ENCODE assay signal across 7 mouse cellular contexts in the genomic region with DNA sequence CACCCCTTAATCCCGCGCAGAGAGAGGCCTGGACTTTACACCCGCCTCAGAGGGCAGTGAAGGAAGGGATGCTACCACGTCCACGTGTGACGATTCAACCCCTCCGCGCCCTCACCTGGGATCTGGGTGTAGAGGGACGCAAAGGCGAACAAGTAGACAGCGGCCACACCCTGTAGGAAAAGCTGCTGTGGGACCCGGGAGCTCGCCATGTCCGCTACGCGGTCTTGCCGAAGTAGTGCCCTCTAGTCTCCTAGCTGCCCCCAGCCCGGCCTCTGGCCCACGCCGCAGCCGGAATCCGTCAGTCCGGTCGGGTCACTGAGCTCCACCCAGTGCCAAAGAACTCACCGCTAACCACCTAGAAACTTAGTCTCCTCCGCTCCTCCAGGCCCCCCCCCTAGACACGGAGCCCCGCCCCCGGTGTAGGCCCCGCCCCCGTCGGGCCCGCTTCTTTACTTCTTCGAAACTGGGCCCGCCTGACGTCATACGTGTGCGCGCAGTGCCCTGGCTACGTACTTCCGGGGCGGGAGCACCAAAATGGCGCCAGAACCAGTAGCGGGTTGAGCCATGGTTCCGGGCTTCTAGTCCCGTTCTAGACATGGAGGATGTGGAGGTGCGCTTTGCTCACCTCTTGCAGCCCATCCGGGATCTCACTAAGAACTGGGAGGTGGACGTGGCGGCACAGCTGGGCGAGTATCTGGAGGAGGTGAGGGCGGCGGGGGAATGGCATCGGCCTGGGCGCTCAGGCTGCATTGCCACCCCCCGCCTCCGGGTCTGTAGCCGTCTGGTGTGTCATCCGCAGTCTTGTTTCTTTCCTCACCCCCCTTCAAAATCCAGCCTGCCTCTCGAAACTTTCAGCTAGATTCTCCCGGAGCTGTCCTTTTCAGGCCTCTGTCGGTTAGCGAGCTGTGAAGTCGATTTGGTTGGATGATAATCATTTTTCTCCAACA. TPM values are rescaled to one million over a fixed set of nuclear protein-coding genes. Genes with fewer than 3 reads are reported as not detected.
A peak's percentile ranks its signal among the peaks of the same experiment; 100 is the strongest.
DNase-seq lines count a peak whose midpoint lies in the region; ATAC-seq lines count a peak whose summit lies in the region.

Gene Lmf2 (minus strand): TSS at position 419 of the 947 bp plus-strand sequence.
Gene Ncaph2 (plus strand): TSS at position 479 of the 947 bp plus-strand sequence.

- H3K4me2 ChIP-seq in intestine, embryonic 15.5 days (replicated peaks): peak within 1 kb of the TSS; percentile 74

- H3K27ac ChIP-seq in intestine, embryonic 15.5 days: peak within 1 kb of the TSS; percentile 86
- H3K27ac ChIP-seq in midbrain, embryonic 10.5 days (replicated peaks): peak within 1 kb of the TSS; percentile 94

- intact Hi-C loops in gastrocnemius, postnatal 36 days (cut with DNase I): no loop called here
- intact Hi-C loops in left cerebral cortex, postnatal 25 days (cut with DNase I): loop anchor here (1.0 to 5.0 kb wide), 4 partner anchors 17 to 233 kb away; partner anchors contain the start of genes C730034F03Rik, Chkb, Gm44502 and Sbf1

- peaks cover 39% of the 10 kb centered on the region for H3K36me3 ChIP-seq in intestine, embryonic 15.5 days
- peaks cover 68% of the 10 kb centered on the region for H3K36me3 ChIP-seq in midbrain, embryonic 10.5 days

- peak within 1 kb of the TSS; percentile 78 for H3K4me3 ChIP-seq in intestine, embryonic 15.5 days (replicated peaks)
- peak within 1 kb of the TSS; percentile 88 for H3K4me3 ChIP-seq in midbrain, embryonic 10.5 days

- H3K27me3 ChIP-seq in intestine, embryonic 15.5 days (replicated peaks): no peaks in the 10 kb centered on the region
- no peaks in the 10 kb centered on the region for H3K27me3 ChIP-seq in midbrain, embryonic 10.5 days (ENCODE audit: low read depth, poor library complexity, severe bottlenecking)

- peak; percentile 97 for DNase-seq in adrenal gland, adult 18-20 months (ENCODE audit: low spot score in 2 of 2)
- peak; percentile 98 for DNase-seq in embryo, embryonic 11 days
- peak; percentile 94 for DNase-seq in gastrocnemius, postnatal 36 days
- DNase-seq in left cerebral cortex, postnatal 25 days (ENCODE audit: low spot score in 2 of 2): peak; percentile 94 to 96
- DNase-seq in midbrain, embryonic 10.5 days (ENCODE audit: low spot score): peak; percentile 98
- DNase-seq in right cerebral cortex, postnatal 4 days: peak; percentile 95

- no peaks in the 10 kb centered on the region for H3K9me3 ChIP-seq in intestine, embryonic 15.5 days
- no peaks in the 10 kb centered on the region for H3K9me3 ChIP-seq in midbrain, embryonic 10.5 days (replicated peaks)

- peak; percentile 95 for ATAC-seq in intestine, embryonic 15.5 days

- peaks cover 16% of the 10 kb centered on the region for H3K4me1 ChIP-seq in intestine, embryonic 15.5 days (replicated peaks)
- H3K4me1 ChIP-seq in midbrain, embryonic 10.5 days: peaks cover 26% of the 10 kb centered on the region

- H3K9ac ChIP-seq in intestine, embryonic 15.5 days: peak within 1 kb of the TSS; percentile 86

- under 1% methylated on average over 64 of the region's 64 CpGs for WGBS in intestine, embryonic 15.5 days
- WGBS in midbrain, embryonic 10.5 days: under 1% methylated on average over 64 of the region's 64 CpGs

RNA-seq across cellular contexts. Expression of gene Lmf2, which starts in this region (rescaled TPM):
- total RNA-seq in adrenal gland, adult 18-20 months (2021): 10 to 100 TPM; 34.4 to 40.0 TPM
- 10 to 100 TPM; 12.0 to 12.6 TPM for total RNA-seq in gastrocnemius, postnatal 36 days (2021)
- polyA plus RNA-seq in intestine, embryonic 15.5 days (2015; fragmentation: Nextera tagmentation; extraction: Ambion mirVana): 55.2 and 58.0 TPM in 2 replicates
- total RNA-seq in left cerebral cortex, postnatal 25 days (2021): 10 to 100 TPM; 21.0 to 21.8 TPM
- polyA plus RNA-seq in midbrain, embryonic 10.5 days (2016; fragmentation: Nextera tagmentation; extraction: Ambion mirVana): 53.7 and 56.2 TPM in 2 replicates

RNA-seq across cellular contexts. Expression of gene Ncaph2, which starts in this region (rescaled TPM):
- total RNA-seq in adrenal gland, adult 18-20 months (2021): 10 to 100 TPM; 67.7 to 69.6 TPM
- total RNA-seq in gastrocnemius, postnatal 36 days (2021): 10 to 100 TPM; 36.7 to 43.0 TPM
- polyA plus RNA-seq in intestine, embryonic 15.5 days (2015; fragmentation: Nextera tagmentation; extraction: Ambion mirVana): 131 and 138 TPM in 2 replicates
- 10 to 100 TPM; 96.1 to 97.4 TPM for total RNA-seq in left cerebral cortex, postnatal 25 days (2021)
- 191 and 197 TPM in 2 replicates for polyA plus RNA-seq in midbrain, embryonic 10.5 days (2016; fragmentation: Nextera tagmentation; extraction: Ambion mirVana)

Comparison
In these comparisons a context has a peak if more than half of its experiments do, and no peak if none do; other contexts are left out.
1. Peak in every context shown above with its lines: DNase-seq, ATAC-seq, H3K4me3 ChIP-seq and H3K27ac ChIP-seq.